Mouse (Mus musculus) kidney, postnatal 0 days (tissue): ENCODE measurements around the gene Cldn20. TPM values are rescaled to one million over a fixed set of nuclear protein-coding genes. Genes with fewer than 3 reads are reported as not detected.

Experiments used
- ATAC-seq: fragments of 200-750 bp; cut with Nextera tagmentation; replicated peaks from 2 replicates; pipeline ENCODE4 v1.8.0; 2017; ENCODE audit warnings: low read depth, moderate number of reproducible peaks, moderate TSS enrichment, moderate library complexity; ENCODE audit not compliant: low FRiP score
- DNase-seq: peaks from one replicate; pipeline ENCODE4 v3.0.0-alpha.2; 2016; ENCODE audit warnings: low spot score
- H3K27ac ChIP-seq: fragments of 300-500 bp; sonication (generic); 2 replicates; pipeline ENCODE4 v1.5.1; 2014; ENCODE audit warnings: mild to moderate bottlenecking
- H3K27me3 ChIP-seq: fragments of 300-500 bp; sonication (generic); 2 replicates; pipeline ENCODE4 v1.6.1; 2014; ENCODE audit warnings: low read length, mixed read lengths; ENCODE audit not compliant: insufficient read depth
- H3K36me3 ChIP-seq: fragments of 300-500 bp; sonication (generic); 2 replicates; pipeline ENCODE4 v1.6.1; 2014; ENCODE audit warnings: low read length, mixed read lengths; ENCODE audit not compliant: insufficient read depth
- H3K4me1 ChIP-seq: fragments of 300-500 bp; sonication (generic); replicated peaks from 2 replicates; pipeline ENCODE4 v1.6.1; 2014; ENCODE audit warnings: antibody characterized with exemption, low read length, mixed read lengths; ENCODE audit not compliant: insufficient read depth
- H3K4me2 ChIP-seq: fragments of 300-500 bp; sonication (generic); 2 replicates; pipeline ENCODE4 v1.6.1; 2014; ENCODE audit warnings: mild to moderate bottlenecking, low read length, moderate library complexity, mixed read lengths
- H3K4me3 ChIP-seq: fragments of 300-500 bp; sonication (generic); replicated peaks from 2 replicates; pipeline ENCODE4 v1.5.1; 2014; ENCODE audit warnings: low read depth, low read length
- H3K9ac ChIP-seq: fragments of 300-500 bp; sonication (generic); 2 replicates; pipeline ENCODE4 v1.6.1; 2014; ENCODE audit warnings: low read depth, low read length
- H3K9me3 ChIP-seq: fragments of 300-500 bp; sonication (generic); replicated peaks from 2 replicates; pipeline ENCODE4 v1.6.1; 2016; ENCODE audit warnings: low read length, inconsistent platforms, mixed read lengths
- CTCF ChIP-seq: IDR thresholded peaks from 2 replicates; pipeline ENCODE4 v1.5.1; 2016; ENCODE audit warnings: antibody characterized with exemption, low read depth, mild to moderate bottlenecking, moderate library complexity
- WGBS: fragments of 180-500 bp; shearing (Covaris S2); extraction: QIAGEN DNeasy Blood & Tissue Kit; methylation state at CpG from one replicate; pipeline ENCODE4 v1.1.7; 2014; 5-methylcytosine and 5-hydroxymethylcytosine counted together
- polyA plus RNA-seq: library from polyadenylated mRNA; unstranded; fragments of >200 nt; fragmentation: Nextera tagmentation; extraction: Ambion mirVana; gene quantifications from 2 replicates; pipeline ENCODE4 v1.2.1, GENCODE M21; 2015

Cldn20 gene
- polyA plus RNA-seq, 1 experiment from 2014 or later, result 0.25 TPM

DNA sequence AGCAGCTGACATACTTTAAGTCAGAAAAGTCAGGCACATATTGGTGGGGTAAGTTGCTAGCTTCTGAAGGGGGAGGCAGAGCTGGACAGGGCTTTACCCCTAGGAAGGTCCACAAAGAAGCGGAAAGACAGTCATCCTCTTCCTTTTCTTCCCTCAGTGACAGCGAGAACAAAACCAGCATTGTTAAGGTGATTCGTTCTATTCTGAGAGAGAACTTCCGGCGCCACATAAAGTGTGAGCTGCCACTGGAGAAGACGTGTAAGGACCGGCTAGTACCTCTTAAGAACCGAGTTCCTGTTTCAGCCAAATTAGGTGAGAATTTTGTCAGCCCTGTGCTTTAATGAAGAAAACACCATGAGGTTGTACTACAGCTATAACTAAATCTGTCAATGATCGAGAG, 15.9 kb upstream of the Cldn20 start:
- DNase-seq (no peak), ATAC-seq (no peak)
- TF ChIP-seq CTCF, result no peak
- Histone ChIP-seq H3K9me3 (no peaks in the 10 kb centered on the region), H3K4me2 (no peak overlapping the region), H3K36me3 (0 out of 2 replicates have a peak, but pooled peaks cover 9% of the 10 kb centered on the region), H3K4me3 (no peak overlapping the region), H3K27me3 (no peaks in the 10 kb centered on the region), H3K9ac (no peak overlapping the region), H3K27ac (no peak overlapping the region), H3K4me1 (no peaks in the 10 kb centered on the region)
- WGBS, result 71% methylated on average over 9 of the region's 9 CpGs

DNA sequence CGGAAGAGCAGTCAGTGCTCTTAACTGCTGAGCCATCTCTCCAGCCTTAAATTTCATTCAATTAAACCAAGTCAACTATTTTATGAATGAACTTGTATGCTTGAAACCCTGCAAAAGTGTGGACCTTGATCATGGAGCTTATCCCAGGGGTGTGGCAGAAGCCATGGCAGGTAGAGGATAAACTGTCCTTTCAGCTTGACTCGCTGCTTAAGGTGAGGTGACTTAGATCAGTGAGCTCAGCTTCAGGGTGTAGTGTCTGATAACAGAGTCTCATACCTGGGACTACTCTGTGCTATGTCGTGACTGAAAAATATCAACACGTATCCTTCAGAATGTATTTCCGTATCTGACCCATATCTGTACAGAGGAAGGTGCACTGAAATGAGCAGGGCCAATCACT, 12.0 kb upstream of the Cldn20 start:
- Histone ChIP-seq H3K27ac (no peak overlapping the region), H3K4me3 (no peak overlapping the region), H3K36me3 (0 out of 2 replicates have a peak, but pooled peaks cover 12% of the 10 kb centered on the region), H3K4me1 (no peaks in the 10 kb centered on the region), H3K4me2 (no peak overlapping the region), H3K27me3 (no peaks in the 10 kb centered on the region), H3K9me3 (no peaks in the 10 kb centered on the region), H3K9ac (no peak overlapping the region)
- ATAC-seq (no peak), DNase-seq (no peak)
- no peak for TF ChIP-seq CTCF
- 94% methylated on average over 5 of the region's 5 CpGs for WGBS

DNA sequence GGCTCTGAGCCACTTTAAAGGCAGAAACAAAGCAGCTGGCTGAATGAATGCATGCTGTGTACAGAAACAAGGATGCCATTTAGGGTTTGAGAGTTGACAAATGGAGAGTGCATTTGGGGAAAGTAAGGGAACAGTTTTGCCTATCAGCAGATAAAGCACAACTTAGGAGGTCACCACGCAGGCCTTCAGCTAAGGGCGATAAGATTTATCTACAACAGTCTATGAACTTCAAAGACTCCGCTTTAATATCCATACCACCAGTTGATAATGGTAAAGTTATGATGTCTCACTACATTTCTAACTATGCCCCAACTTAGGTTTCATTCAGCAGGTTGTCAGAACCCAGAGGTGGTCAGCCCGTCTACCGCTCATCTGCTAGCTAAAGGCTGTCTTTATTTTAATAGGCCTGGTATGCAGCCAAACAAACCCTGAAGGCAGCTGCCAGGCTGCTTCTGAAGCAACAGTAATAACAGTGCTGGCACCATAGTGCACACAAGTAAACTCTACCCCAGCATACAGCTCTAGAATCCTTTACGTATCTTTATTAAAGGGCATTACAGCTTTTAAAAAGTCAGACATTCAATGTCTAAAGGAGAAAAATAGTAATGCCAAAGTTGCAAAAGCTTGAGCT, 4.4 kb upstream of the Cldn20 start:
- Histone ChIP-seq H3K4me1 (no peaks in the 10 kb centered on the region), H3K36me3 (0 out of 2 replicates have a peak, but pooled peaks cover 2% of the 10 kb centered on the region), H3K9me3 (no peaks in the 10 kb centered on the region), H3K9ac (no peak overlapping the region), H3K4me2 (no peak overlapping the region), H3K27ac (no peak overlapping the region), H3K4me3 (no peak overlapping the region), H3K27me3 (no peaks in the 10 kb centered on the region)
- 87% methylated on average over 6 of the region's 6 CpGs for WGBS
- no peak for DNase-seq
- no peak for TF ChIP-seq CTCF
- no peak for ATAC-seq

DNA sequence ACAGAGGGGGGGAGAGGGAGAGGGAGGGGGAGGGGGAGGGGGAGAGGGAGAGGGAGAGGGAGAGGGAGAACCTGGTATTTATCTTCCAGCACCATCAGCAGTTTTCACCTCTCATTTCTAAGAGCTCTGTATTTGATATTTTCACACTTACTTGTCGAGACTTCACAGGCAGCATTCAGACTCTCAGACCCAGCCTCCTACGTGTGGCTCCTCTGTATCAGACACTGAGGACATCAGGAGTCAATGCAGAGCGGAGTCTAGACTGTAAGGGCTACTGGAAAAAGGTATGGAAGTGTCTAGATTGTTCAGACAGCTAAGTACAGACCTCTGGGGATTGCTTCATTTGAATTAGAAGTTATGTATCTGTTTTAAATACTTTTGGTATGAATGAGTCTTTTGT, 2.8 kb upstream of the Cldn20 start:
- H3K9me3 ChIP-seq, result no peaks in the 10 kb centered on the region
- no peak overlapping the region for H3K27ac ChIP-seq
- H3K9ac ChIP-seq, result no peak overlapping the region
- no peaks in the 10 kb centered on the region for H3K4me1 ChIP-seq
- DNase-seq (no peak), ATAC-seq (no peak)
- H3K36me3 ChIP-seq, result 0 out of 2 replicates have a peak, but pooled peaks cover 2% of the 10 kb centered on the region
- WGBS, result 59% methylated on average over 3 of the region's 3 CpGs
- H3K27me3 ChIP-seq, result no peaks in the 10 kb centered on the region
- TF ChIP-seq CTCF, result no peak
- H3K4me2 ChIP-seq, result no peak overlapping the region
- H3K4me3 ChIP-seq, result no peak overlapping the region

DNA sequence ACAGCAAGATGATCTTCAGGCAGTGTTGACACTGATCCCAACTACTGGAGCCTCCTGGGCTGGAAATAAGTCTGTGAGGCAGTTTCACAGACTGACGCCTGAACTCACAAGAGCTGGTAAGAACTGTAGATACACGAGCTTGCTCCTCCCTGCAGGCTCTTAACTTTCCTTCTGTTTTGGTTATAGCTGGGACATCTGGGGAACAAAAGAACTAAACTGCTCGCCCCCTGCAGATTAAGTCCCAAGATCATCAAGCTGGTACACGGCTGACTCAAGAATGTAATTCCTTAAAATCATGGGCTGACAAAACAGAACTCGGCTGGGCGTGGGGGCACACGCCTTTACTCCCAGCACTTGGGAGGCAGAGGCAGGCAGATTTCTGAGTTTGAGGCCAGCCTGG, 1.8 kb upstream of the Cldn20 start:
- no peak for TF ChIP-seq CTCF
- H3K4me2 ChIP-seq, result no peak overlapping the region
- 0 out of 2 replicates have a peak, but pooled peaks cover 6% of the 10 kb centered on the region for H3K36me3 ChIP-seq
- whole genome bisulfite sequencing, result 76% methylated on average over 7 of the region's 7 CpGs
- H3K9ac ChIP-seq, result no peak overlapping the region
- H3K9me3 ChIP-seq, result no peaks in the 10 kb centered on the region
- no peak overlapping the region for H3K4me3 ChIP-seq
- no peak for DNase-seq
- no peak overlapping the region for H3K27ac ChIP-seq
- H3K4me1 ChIP-seq, result no peaks in the 10 kb centered on the region
- no peaks in the 10 kb centered on the region for H3K27me3 ChIP-seq
- ATAC-seq, result no peak

DNA sequence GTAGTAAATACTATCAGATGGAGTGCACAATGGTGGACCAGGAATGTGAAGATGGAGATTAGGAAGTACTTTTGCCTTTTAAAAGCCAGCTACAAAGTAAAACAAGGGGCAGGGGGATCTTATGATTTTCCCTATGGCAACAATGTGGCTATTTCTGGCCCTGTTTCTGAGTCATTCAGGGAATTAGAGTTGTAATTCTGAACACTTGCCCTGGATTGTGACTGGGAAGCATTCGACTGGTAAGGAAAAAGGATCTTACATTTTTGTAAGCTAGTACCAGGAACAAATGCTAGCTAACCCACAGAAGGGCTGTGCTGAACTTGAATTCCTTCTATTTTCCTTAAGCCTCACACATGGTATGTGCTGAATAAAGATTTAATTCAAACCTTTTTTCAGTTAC, 713 bp upstream of the Cldn20 start:
- no peaks in the 10 kb centered on the region for H3K4me1 ChIP-seq
- ATAC-seq (no peak), DNase-seq (no peak)
- H3K9me3 ChIP-seq, result no peaks in the 10 kb centered on the region
- no peak overlapping the region for H3K4me2 ChIP-seq
- 0 out of 2 replicates have a peak, but pooled peaks cover 6% of the 10 kb centered on the region for H3K36me3 ChIP-seq
- H3K27ac ChIP-seq, result no peak overlapping the region
- no peak overlapping the region for H3K4me3 ChIP-seq
- no peak for TF ChIP-seq CTCF
- WGBS, result 76% methylated on average over 1 of the region's 1 CpGs
- no peak overlapping the region for H3K9ac ChIP-seq
- no peaks in the 10 kb centered on the region for H3K27me3 ChIP-seq

DNA sequence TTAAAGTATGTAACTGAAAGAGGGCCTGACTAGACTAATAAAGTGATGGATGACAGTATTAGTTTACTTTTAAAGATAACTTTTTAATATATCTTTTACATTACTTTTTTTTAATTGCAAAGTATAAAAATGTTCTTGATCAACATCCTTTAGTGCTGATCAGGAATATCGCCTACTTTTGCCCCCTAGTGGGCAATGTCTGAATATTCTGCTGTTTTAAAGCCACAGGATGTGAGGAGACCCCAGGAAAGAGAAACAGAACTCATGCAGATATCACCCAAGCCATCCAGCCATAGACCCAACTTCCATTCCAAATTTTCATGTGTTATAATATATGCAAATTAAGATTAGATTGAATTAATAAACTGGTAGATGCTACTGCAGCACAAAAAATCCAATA, 1.1 kb downstream of the Cldn20 start:
- H3K36me3 ChIP-seq, result 0 out of 2 replicates have a peak, but pooled peaks cover 6% of the 10 kb centered on the region
- DNase-seq, result peak; percentile 62
- H3K27ac ChIP-seq, result no peak overlapping the region
- TF ChIP-seq CTCF, result peak; percentile 69
- WGBS, result 13% methylated on average over 1 of the region's 1 CpGs
- no peak for ATAC-seq
- H3K4me1 ChIP-seq, result no peaks in the 10 kb centered on the region
- H3K9me3 ChIP-seq, result no peaks in the 10 kb centered on the region
- H3K4me2 ChIP-seq, result no peak overlapping the region
- H3K9ac ChIP-seq, result no peak overlapping the region
- H3K4me3 ChIP-seq, result no peak overlapping the region
- H3K27me3 ChIP-seq, result no peaks in the 10 kb centered on the region
